In the genomic region with DNA sequence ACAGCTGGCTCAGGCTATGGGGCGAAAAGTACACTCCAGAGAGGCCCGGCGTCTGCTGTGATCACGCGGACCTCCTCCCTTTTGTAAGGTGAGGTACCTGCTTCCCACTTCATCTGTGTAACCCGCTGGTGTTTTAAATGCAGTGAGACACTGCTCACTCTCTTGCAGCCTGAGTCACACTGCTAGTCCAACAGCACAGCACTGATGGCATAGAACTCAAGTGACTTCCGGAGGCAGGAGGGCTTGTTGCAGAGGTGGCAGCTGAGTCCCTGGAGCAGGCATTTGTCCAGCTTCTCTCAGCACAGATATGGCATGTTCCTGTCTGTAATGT, we compare ENCODE assay signal across 17 mouse cellular contexts. TPM values are rescaled to one million over a fixed set of nuclear protein-coding genes. Genes with fewer than 3 reads are reported as not detected.
DNase-seq lines count a peak whose midpoint lies in the region; ATAC-seq and TF ChIP-seq lines count a peak whose summit lies in the region.
"Had no signal": no experiment of that assay in that cellular context is flagged by ENCODE, and none has a peak within 500 bp of the region (broad histone marks: within the 10 kb centered on the region; RNA-seq: fewer than 3 reads in every experiment).

No protein-coding gene starts in this region.

- peak overlapping the region; percentile 37; the same call in 1 of the 2 replicates for H3K9ac ChIP-seq in heart, embryonic 13.5 days
- H3K9ac ChIP-seq in embryonic facial prominence, embryonic 12.5 days, result no peak overlapping the region
- no peak overlapping the region for H3K9ac ChIP-seq in kidney, embryonic 15.5 days
- H3K9ac ChIP-seq: forebrain, embryonic 13.5 days; lung, embryonic 15.5 days; midbrain, embryonic 12.5 days had no signal

- no peaks in the 10 kb centered on the region for H3K36me3 ChIP-seq in heart, embryonic 13.5 days
- H3K36me3 ChIP-seq in spleen, adult 2 months (ENCODE audit: control insufficient read depth, insufficient read depth, low read length), result peaks cover 12% of the 10 kb centered on the region
- no peaks in the 10 kb centered on the region for H3K36me3 ChIP-seq in embryonic facial prominence, embryonic 12.5 days
- no peaks in the 10 kb centered on the region; the same call in 1 of the 2 replicates for H3K36me3 ChIP-seq in splenic B cell, adult 2 months (ENCODE audit: control insufficient read depth, insufficient read depth, low read length, poor library complexity, severe bottlenecking)
- H3K36me3 ChIP-seq in kidney, embryonic 15.5 days, result no peaks in the 10 kb centered on the region
- H3K36me3 ChIP-seq: lung, embryonic 15.5 days; midbrain, embryonic 12.5 days had no signal

- ATAC-seq in heart, embryonic 13.5 days (ENCODE audit: extremely low read depth, insufficient number of reproducible peaks, low FRiP score, low TSS enrichment), result no peak
- no peak for ATAC-seq in embryonic facial prominence, embryonic 12.5 days (ENCODE audit: insufficient number of reproducible peaks, insufficient read depth, low FRiP score, low TSS enrichment)
- ATAC-seq in kidney, embryonic 15.5 days (replicated peaks; ENCODE audit: low FRiP score), result no peak
- ATAC-seq: activated CD4-positive, CD25-positive, alpha-beta regulatory T cell, adult 4 months; forebrain, embryonic 13.5 days had no signal

- peaks cover 52% of the 10 kb centered on the region for H3K4me1 ChIP-seq in heart, embryonic 13.5 days
- H3K4me1 ChIP-seq in spleen, adult 2 months (ENCODE audit: control insufficient read depth, insufficient read depth, insufficient read length), result peaks cover 37% of the 10 kb centered on the region
- peaks cover 59% of the 10 kb centered on the region for H3K4me1 ChIP-seq in embryonic facial prominence, embryonic 12.5 days
- H3K4me1 ChIP-seq in kidney, embryonic 15.5 days, result peaks cover 62% of the 10 kb centered on the region

- H3K27me3 ChIP-seq in heart, embryonic 13.5 days (replicated peaks), result no peaks in the 10 kb centered on the region
- no peaks in the 10 kb centered on the region for H3K27me3 ChIP-seq in spleen, adult 2 months (ENCODE audit: control insufficient read depth, insufficient read depth, low read length)
- peaks cover 12% of the 10 kb centered on the region; the same call in 1 of the 2 replicates for H3K27me3 ChIP-seq in embryonic facial prominence, embryonic 12.5 days
- H3K27me3 ChIP-seq in splenic B cell, adult 2 months (ENCODE audit: control insufficient read depth, insufficient read depth, low read length, poor library complexity, severe bottlenecking), result no peaks in the 10 kb centered on the region
- H3K27me3 ChIP-seq in kidney, embryonic 15.5 days, result peaks cover 16% of the 10 kb centered on the region
- H3K27me3 ChIP-seq: lung, embryonic 15.5 days had no signal

- no peak for TF ChIP-seq CTCF in spleen, adult 2 months (IDR thresholded peaks at IDR 0.05; ENCODE audit: extremely low read depth, insufficient read depth, insufficient read length, insufficient replicate concordance)

- no peak overlapping the region for H3K4me3 ChIP-seq in heart, embryonic 13.5 days
- no peak overlapping the region for H3K4me3 ChIP-seq in spleen, adult 2 months (ENCODE audit: extremely low read depth, insufficient read depth, insufficient read length)
- H3K4me3 ChIP-seq in embryonic facial prominence, embryonic 12.5 days, result no peak overlapping the region
- no peak overlapping the region for H3K4me3 ChIP-seq in kidney, embryonic 15.5 days (replicated peaks)
- H3K4me3 ChIP-seq: forebrain, embryonic 13.5 days; lung, embryonic 15.5 days; midbrain, embryonic 12.5 days; myocyte had no signal

- H3K9me3 ChIP-seq in heart, embryonic 13.5 days, result no peaks in the 10 kb centered on the region
- H3K9me3 ChIP-seq in embryonic facial prominence, embryonic 12.5 days, result no peaks in the 10 kb centered on the region
- H3K9me3 ChIP-seq in kidney, embryonic 15.5 days (replicated peaks), result no peaks in the 10 kb centered on the region
- H3K9me3 ChIP-seq: forebrain, embryonic 13.5 days; lung, embryonic 15.5 days; midbrain, embryonic 12.5 days had no signal

- 39% methylated on average over 7 of the region's 7 CpGs for WGBS in heart, embryonic 13.5 days
- WGBS in spleen, adult 2 months, result 76% methylated on average over 7 of the region's 7 CpGs
- 69% methylated on average over 7 of the region's 7 CpGs for WGBS in embryonic facial prominence, embryonic 12.5 days
- WGBS in kidney, embryonic 15.5 days, result 51% methylated on average over 7 of the region's 7 CpGs

- H3K4me2 ChIP-seq in heart, embryonic 13.5 days, result peak overlapping the region; percentile 10; the same call in 1 of the 2 replicates
- H3K4me2 ChIP-seq in embryonic facial prominence, embryonic 12.5 days (replicated peaks), result no peak overlapping the region
- H3K4me2 ChIP-seq in kidney, embryonic 15.5 days, result no peak overlapping the region
- H3K4me2 ChIP-seq: forebrain, embryonic 13.5 days; lung, embryonic 15.5 days; midbrain, embryonic 12.5 days had no signal

- TF ChIP-seq POLR2A in spleen, adult 2 months (IDR thresholded peaks at IDR 0.05; ENCODE audit: low read depth, low read length), result no peak

- no peak for DNase-seq in heart, adult 8-10 months (ENCODE audit: low spot score)
- DNase-seq in spleen, adult 2 months (ENCODE audit: low read depth in 1 of 2, low spot score in 2 of 2), result no peak
- DNase-seq in spleen, postnatal 14 days (ENCODE audit: low spot score in 2 of 2), result no peak
- DNase-seq in splenic B cell, adult 2 months (ENCODE audit: low read depth, low spot score), result peak; percentile 44
- no peak for DNase-seq in urinary bladder, adult 2 months (ENCODE audit: low spot score)
- DNase-seq: cerebellum, adult 18-20 months; thymus, postnatal 25 days had no signal

- H3K27ac ChIP-seq in heart, embryonic 13.5 days (replicated peaks), result peak overlapping the region; percentile 29
- H3K27ac ChIP-seq in spleen, adult 2 months (ENCODE audit: insufficient read depth, low read length), result peak overlapping the region; percentile 66; the same call in 1 of the 2 replicates
- peak overlapping the region; percentile 74; the same call in 1 of the 2 replicates for H3K27ac ChIP-seq in embryonic facial prominence, embryonic 12.5 days
- no peak overlapping the region for H3K27ac ChIP-seq in kidney, embryonic 15.5 days
- H3K27ac ChIP-seq: forebrain, embryonic 13.5 days; kidney, postnatal 0 days; midbrain, embryonic 12.5 days had no signal

RNA-seq across cellular contexts. Expression of a gene that starts 5.2 kb away (rescaled TPM):
- 13.8 and 14.0 TPM in 2 replicates for polyA plus RNA-seq in heart, embryonic 13.5 days (2015; fragmentation: Nextera tagmentation; extraction: Ambion mirVana)
- 10 to 100 TPM; 19.6 to 26.6 (median 23.8) TPM for total RNA-seq in heart, adult 8-10 months (2022)
- 56.3 and 74.7 TPM in 2 replicates for polyA plus RNA-seq in spleen, adult 2 months (2012; rRNA removed)
- 20.2 and 23.4 TPM in 2 replicates for polyA plus RNA-seq in embryonic facial prominence, embryonic 12.5 days (2016; fragmentation: Nextera tagmentation; extraction: Ambion mirVana)
- 9.3 and 9.7 TPM in 2 replicates for polyA plus RNA-seq in urinary bladder, adult 2 months (2012; rRNA removed)
- 22.5 and 25.1 TPM in 2 replicates for polyA plus RNA-seq in kidney, embryonic 15.5 days (2015; fragmentation: Nextera tagmentation; extraction: Ambion mirVana)

RNA-seq across cellular contexts. Expression of a gene that starts 17.4 kb away (rescaled TPM):
- polyA plus RNA-seq in heart, embryonic 13.5 days (2015; fragmentation: Nextera tagmentation; extraction: Ambion mirVana), result 35.7 and 37.4 TPM in 2 replicates
- 10 to 100 TPM; 15.3 to 21.1 (median 19.7) TPM for total RNA-seq in heart, adult 8-10 months (2022)
- polyA plus RNA-seq in spleen, adult 2 months (2012; rRNA removed), result 9.6 and 10.2 TPM in 2 replicates
- 73.8 and 80.2 TPM in 2 replicates for polyA plus RNA-seq in embryonic facial prominence, embryonic 12.5 days (2016; fragmentation: Nextera tagmentation; extraction: Ambion mirVana)
- polyA plus RNA-seq in urinary bladder, adult 2 months (2012; rRNA removed), result 22.0 and 22.5 TPM in 2 replicates
- 69.4 and 73.0 TPM in 2 replicates for polyA plus RNA-seq in kidney, embryonic 15.5 days (2015; fragmentation: Nextera tagmentation; extraction: Ambion mirVana)

RNA-seq across cellular contexts. Expression of a gene that starts 54.1 kb away (rescaled TPM):
- 19.6 and 20.9 TPM in 2 replicates for polyA plus RNA-seq in heart, embryonic 13.5 days (2015; fragmentation: Nextera tagmentation; extraction: Ambion mirVana)
- 1 to 10 TPM; 4.1 to 7.0 (median 5.2) TPM for total RNA-seq in heart, adult 8-10 months (2022)
- 2.7 and 3.5 TPM in 2 replicates for polyA plus RNA-seq in spleen, adult 2 months (2012; rRNA removed)
- 39.5 and 41.4 TPM in 2 replicates for polyA plus RNA-seq in embryonic facial prominence, embryonic 12.5 days (2016; fragmentation: Nextera tagmentation; extraction: Ambion mirVana)
- polyA plus RNA-seq in urinary bladder, adult 2 months (2012; rRNA removed), result 6.2 and 6.3 TPM in 2 replicates
- 15.0 and 18.6 TPM in 2 replicates for polyA plus RNA-seq in kidney, embryonic 15.5 days (2015; fragmentation: Nextera tagmentation; extraction: Ambion mirVana)
- total RNA-seq: neutrophil, adult 5-6 weeks had no signal
